Mouse (Mus musculus) adipocyte (in vitro differentiated cells): ENCODE results near the gene Pqlc2.

Experiments
- DNase-seq: peaks from one replicate; pipeline ENCODE4 v3.0.0-alpha.2; 2016; ENCODE audit warnings: low spot score

Gene Pqlc2

DNA sequence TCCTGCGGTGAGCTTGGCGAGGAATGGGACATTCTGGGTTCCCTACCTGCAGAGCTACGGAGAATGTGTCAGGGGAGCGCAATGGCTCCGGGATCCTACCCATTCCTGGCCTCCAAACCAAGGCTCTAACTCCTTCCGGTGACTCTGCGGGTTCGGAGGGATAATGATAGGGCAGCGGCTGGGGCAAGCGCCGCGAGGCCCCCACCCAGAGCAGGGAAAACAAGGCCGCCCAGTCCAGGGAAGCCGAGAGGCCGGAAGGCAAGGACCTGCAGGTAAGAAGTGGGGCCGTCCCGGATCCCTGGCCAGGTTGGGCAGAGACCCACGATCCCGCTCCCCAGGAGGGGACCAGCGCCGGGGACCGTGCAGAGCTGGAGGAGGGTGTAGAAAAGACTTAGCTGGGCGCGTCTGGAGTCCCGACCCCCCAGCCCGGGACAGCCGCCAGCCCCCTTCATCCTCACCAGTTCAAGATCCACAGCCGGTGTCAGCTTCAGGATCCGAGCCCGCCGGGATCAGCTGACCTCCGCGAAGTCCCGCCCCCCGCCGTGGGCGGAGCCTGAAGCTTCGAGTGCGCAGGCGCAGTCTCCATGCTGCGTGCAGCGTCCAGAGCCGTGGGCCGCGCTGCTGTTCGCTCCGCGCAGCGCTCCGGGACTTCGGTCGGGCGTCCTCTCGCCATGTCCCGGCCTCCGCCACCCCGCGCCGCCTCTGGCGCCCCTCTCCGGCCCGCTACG is at the start of gene Pqlc2, which contains the start of gene Akr7a5:
Pqlc2 (minus strand) TSS at position 538 of the 728 bp plus-strand sequence.
Akr7a5 (plus strand) TSS at position 574 of the 728 bp plus-strand sequence.
- DNase-seq, result peak; percentile 89

DNA sequence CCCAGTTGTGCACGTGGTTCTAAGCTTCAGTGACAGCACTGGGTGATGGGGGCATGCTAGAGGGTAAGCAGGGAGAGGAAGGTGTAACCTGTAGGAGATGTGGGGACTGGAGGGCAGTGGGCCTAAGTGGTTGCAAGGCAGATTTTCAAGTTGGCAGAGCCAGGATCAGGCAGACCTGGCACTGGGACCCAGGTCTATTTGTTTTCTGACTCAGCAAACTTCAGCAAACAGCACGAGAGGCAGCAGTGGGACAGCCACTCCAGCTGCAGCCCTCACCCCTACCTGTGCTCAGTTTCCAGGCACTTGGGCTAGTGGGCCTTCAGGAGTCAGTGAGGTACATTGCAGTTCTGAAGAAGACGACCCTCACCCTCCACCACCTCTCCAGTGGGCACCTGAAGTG is 46.7 kb upstream of the Pqlc2 start:
- no peak for DNase-seq

GRCm38 (mm10) chr4:139352832-139353231 is 42.3 kb upstream of the Pqlc2 start:
- peak; percentile 44 for DNase-seq

DNA sequence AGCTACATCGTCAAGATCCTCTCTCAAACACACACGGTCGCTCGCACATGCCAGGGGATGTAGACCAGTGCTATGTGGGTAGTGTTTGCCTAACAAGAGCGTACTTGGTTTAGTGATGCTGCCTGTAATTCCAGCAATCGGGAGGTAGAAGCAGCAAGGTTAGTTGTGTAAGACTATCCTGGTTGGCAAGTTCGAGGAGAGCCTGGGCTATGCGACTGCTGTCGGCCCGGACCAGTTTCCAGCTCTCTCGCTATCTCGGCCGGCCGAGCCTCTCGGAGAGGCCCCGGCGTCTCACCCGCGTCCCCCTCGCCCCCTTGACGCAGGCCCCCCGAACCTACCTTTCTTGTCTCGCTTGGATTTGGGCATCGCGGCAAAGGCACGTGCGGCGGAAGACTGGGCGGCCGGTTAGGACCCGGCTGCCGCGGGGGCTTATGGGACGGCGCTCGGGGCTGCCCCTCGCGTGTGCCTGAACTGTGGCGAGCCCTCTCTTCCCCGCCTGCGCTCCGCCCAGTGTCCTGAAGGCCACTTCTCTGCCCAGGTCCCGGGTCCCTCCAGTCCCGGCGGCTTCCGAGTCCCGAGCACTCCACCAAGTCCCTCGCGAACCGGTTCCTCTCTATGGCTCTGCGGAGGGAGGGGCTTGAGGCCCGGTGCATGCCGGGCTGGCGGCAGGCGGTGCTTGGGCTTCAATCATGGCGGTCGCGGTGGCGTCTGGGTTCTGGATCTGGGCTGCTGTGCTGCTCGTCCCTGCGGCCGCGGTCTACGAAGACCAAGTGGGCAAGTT is 41.6 kb upstream of the Pqlc2 start, which contains the start of the genes Mrto4, Emc1 and Ubr4:
Mrto4 (minus strand) TSS at position 646 of the 781 bp plus-strand sequence.
Emc1 (plus strand) TSS at position 657 of the 781 bp plus-strand sequence.
Ubr4 (plus strand) TSS at position 679 of the 781 bp plus-strand sequence.
- peak; percentile 77 for DNase-seq

DNA sequence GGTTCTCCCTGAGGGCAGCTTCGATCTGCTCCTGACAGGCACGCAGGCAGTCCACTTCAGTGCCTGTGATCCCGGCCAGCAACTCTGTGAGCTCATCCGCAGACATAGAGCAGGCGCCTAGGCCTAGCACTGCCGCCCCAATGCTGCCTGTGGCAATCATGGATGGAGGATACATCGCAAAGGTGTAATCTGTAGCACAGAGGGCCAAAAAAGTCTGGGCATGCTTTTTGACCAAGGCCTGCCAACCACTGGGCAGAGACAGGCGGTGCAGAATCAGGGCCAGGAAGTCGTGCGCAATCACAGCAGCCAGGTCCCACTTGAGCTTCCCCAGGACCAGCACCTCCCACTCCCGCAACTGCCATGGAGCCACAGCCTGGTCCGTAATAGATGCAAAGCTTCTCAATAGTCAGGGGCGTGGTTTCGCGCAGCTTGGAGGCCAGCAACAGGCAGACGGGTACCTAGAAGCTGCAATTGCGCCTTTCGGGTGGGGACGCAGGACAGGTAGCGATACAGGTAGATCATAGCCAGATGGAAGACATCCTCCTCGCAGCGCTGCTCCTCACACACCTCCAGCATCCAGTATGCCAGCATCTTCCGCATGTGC is 35.0 kb upstream of the Pqlc2 start:
- no peak for DNase-seq

DNA sequence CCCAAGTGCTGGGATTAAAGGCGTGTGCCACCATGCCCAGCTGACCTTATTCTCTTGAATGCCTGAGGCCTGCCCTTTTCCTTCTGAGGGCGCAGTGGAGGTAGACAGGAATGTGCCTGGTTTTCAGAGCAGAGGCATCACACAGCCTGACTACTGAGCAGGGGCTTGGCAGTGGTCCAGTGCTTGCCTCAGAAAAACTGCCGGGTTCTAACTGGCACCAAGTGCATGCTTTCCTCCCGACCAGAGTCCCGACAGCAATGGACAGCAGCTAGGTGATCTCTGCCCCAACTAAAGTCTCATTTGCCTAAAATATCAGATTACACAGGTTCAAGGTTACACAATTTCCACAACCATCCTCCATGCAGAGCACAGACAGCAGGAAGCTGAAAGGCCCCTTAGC is 33.2 kb upstream of the Pqlc2 start:
- DNase-seq, result peak; percentile 70

GRCm38 (mm10) chr4:139341556-139342233 is 31.2 kb upstream of the Pqlc2 start:
- DNase-seq, result peak; percentile 48

- DNase-seq, result no peak
Observed at GRCm38 (mm10) chr4:139340835-139341234, 30.3 kb upstream of the Pqlc2 start.

GRCm38 (mm10) chr4:139338145-139338544 is 27.6 kb upstream of the Pqlc2 start:
- DNase-seq, result no peak

DNA sequence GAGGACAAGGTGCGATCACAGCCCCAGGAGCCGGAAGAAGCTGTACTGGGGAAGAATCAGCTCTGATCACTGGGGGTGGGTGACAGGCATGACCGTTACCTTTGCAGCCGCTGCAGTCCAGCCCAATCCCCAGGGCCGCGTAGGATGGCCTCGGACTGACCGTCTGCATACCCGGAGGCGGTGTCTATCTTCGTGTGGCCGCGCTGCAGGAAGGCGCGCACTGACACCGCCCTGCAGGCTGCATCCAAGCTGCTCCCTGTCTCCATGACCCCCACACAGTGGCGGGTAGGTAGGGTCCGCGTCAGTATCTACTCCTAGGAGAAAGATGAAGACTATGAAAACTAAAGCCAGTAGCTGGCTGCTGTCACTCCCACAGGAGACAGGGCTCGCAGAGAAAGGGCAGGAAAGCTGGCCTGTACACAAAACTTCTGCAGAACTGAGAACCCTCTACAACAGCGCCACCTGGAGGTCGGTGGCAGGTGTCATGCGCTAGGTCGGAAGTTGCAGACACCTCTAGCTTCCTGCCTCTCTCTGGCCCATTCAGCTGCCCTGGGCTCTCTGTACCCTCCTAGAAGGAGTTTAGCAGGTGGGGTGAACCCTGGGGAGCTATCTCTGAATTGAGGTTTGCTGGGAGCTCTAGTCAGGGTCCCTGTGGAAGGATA is 26.4 kb upstream of the Pqlc2 start:
- peak; percentile 88 for DNase-seq

- DNase-seq, result no peak
Observed at GRCm38 (mm10) chr4:139335507-139335906, 25.0 kb upstream of the Pqlc2 start.

DNA sequence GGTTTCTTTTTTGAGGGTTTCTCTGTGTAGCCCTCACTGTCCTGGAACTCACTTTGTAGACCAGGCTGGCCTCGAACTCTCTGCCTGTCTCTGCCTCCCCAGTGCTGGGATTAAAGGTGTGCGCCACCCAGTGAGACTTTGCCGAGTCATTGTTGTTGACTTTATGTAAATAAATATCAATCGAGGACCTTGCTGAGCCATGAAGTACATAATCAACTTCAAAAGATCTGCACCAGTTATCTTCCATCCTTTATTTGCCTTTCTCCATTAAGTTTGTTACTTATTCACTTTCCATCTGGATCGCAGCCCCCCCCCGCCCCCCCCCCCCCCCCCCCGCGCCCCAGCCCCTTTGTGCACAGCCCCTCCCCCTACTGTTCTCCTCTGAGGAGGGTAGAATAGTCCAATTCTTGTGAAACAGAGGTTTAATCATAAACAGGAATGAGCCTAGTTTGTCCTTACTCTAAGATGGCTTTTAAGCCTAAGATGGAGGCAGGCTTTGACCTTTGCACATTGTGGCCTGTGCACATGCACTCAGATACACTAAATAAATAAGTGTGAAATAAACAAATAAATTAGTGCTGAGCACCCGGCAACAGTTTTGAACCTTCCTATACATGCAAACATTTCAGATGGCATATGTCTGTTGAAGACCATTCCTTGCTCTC is 24.3 kb upstream of the Pqlc2 start:
- peak; percentile 24 for DNase-seq

DNA sequence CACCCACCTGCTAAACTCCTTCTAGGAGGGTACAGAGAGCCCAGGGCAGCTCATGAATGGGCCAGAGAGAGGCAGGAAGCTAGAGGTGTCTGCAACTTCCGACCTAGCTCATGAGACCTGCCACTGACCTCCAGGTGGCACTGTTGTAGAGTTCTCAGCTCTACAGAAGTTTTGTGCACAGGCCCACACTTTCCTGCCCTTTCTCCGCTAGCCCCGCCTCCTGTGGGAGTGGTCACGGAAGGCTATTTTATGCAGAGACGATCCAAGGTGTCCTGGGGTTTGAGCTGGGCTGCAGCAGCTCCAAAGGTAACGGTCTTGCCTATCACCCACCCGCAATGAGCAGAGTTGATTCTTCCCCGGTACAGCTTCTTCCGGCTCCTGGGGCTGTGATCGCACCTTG is 20.1 kb upstream of the Pqlc2 start:
- peak; percentile 72 for DNase-seq

GRCm38 (mm10) chr4:139319740-139320139 is 9.2 kb upstream of the Pqlc2 start:
- DNase-seq, result no peak

DNA sequence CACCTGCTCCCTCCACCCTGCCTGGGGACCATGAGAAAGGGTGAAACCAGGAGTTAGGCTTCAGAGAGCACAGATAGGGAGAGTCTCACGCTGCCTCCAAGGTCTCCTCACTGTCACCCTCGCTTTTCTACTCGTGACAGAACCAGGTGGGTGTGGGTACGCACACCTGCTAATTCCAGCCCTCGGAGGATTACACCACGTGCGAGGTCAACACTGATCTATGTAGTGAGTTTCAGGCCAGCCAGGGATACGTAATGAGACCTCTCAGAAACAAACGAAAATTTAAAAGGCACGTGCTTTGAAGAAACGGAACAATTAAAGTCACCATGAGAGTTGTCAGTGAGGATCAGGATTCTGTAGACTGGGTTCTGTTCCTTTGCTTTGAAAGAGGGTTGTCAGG is 7.9 kb upstream of the Pqlc2 start:
- DNase-seq, result no peak

- DNase-seq, result peak; percentile 58
Observed at GRCm38 (mm10) chr4:139312632-139313031, 2.1 kb upstream of the Pqlc2 start.

GRCm38 (mm10) chr4:139311707-139312106 is 1.2 kb upstream of the Pqlc2 start:
- no peak for DNase-seq

GRCm38 (mm10) chr4:139310899-139311701 is 592 bp upstream of the Pqlc2 start:
- DNase-seq, result peak; percentile 38

- DNase-seq, result no peak
Observed at GRCm38 (mm10) chr4:139309651-139310050, 857 bp downstream of the Pqlc2 start.

DNA sequence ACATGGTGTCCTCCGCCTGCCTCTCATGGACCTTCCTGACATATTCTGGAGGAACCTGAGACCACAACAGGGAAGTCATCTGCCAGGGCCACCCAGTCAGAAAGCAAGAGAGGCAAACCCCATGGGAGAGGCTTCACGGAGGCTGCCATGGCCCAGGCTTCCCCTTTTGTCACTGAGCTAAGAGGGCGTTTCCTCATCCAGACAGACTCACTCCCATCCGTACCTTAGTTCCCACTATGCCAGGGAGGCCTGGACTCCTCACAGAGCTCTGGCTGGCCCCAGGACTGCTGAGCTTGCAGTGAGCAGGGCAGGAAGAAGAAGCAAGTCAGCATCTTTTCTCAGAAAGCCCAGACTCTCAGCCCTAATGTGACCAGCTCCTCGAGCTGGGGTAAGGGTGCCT is 2.6 kb downstream of the Pqlc2 start:
- DNase-seq, result no peak
